15 mouse cellular contexts compared by ENCODE assay signal in the genomic region with DNA sequence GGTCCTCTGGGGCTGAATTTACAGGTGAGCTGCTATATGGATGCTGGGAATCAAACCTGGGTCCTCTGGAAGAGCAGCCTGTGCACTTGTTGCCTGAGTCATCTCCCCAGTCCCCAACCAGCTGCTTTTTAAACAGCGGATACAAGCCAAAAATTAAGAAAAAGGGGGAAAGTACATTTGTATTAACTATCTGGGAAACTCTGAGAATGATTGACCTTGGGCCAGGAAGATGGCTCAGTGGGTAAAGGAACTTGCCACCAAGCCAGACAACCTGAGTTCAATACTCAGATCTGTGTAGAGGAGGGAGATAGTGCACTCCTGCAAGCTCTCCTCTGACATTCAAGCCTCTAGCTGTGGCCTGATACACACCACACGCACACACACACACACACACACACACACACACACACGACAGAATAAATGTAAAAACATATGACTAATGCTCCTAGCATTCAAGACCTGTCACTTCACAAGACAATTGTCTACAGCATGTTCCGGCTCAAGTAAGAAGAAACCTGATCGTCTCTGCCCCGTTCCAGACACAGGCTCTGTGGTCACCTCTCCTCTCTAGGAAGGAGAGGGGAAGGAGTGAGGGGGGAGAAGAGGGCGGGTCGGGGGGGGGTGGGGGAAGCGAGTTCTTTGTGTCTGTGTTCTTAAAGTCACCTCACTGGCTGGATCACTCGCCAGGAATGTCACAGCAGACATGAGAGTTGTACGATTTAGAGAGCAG. TPM values are rescaled to one million over a fixed set of nuclear protein-coding genes. Genes with fewer than 3 reads are reported as not detected.
DNase-seq lines count a peak whose midpoint lies in the region; ATAC-seq and TF ChIP-seq lines count a peak whose summit lies in the region.
"Had no signal": no experiment of that assay in that cellular context is flagged by ENCODE, and none has a peak within 500 bp of the region (broad histone marks: within the 10 kb centered on the region; RNA-seq: fewer than 3 reads in every experiment).

No protein-coding gene starts in this region.

- no peak overlapping the region for H3K4me3 ChIP-seq in limb, embryonic 12.5 days (replicated peaks)
- H3K4me3 ChIP-seq in limb, embryonic 10.5 days = no peak overlapping the region
- no peak overlapping the region for H3K4me3 ChIP-seq in limb, embryonic 13.5 days
- no peak overlapping the region for H3K4me3 ChIP-seq in heart, adult 2 months
- H3K4me3 ChIP-seq: hindbrain, embryonic 13.5 days; midbrain, embryonic 15.5 days had no signal

- H3K4me1 ChIP-seq in limb, embryonic 12.5 days (replicated peaks) = peaks cover 33% of the 10 kb centered on the region
- peaks cover 41% of the 10 kb centered on the region for H3K4me1 ChIP-seq in limb, embryonic 10.5 days
- H3K4me1 ChIP-seq in limb, embryonic 13.5 days = peaks cover 19% of the 10 kb centered on the region
- no peaks in the 10 kb centered on the region for H3K4me1 ChIP-seq in heart, adult 2 months (ENCODE audit: control insufficient read depth, insufficient read depth, low read length)

- no peaks in the 10 kb centered on the region for H3K79me2 ChIP-seq in heart, adult 2 months (replicated peaks; ENCODE audit: control insufficient read depth, insufficient read depth, low read length)

- H3K27ac ChIP-seq in limb, embryonic 12.5 days = peak overlapping the region; percentile 24; the same call in 1 of the 2 replicates
- no peak overlapping the region for H3K27ac ChIP-seq in limb, embryonic 10.5 days
- no peak overlapping the region for H3K27ac ChIP-seq in limb, embryonic 13.5 days
- no peak overlapping the region for H3K27ac ChIP-seq in heart, adult 2 months
- H3K27ac ChIP-seq: hindbrain, embryonic 13.5 days; liver, embryonic 14.5 days; macrophage; midbrain, embryonic 15.5 days had no signal

- H3K9ac ChIP-seq in limb, embryonic 12.5 days (replicated peaks) = no peak overlapping the region
- H3K9ac ChIP-seq in limb, embryonic 13.5 days = no peak overlapping the region
- no peak overlapping the region for H3K9ac ChIP-seq in heart, adult 2 months (ENCODE audit: low read depth, low read length)
- H3K9ac ChIP-seq: hindbrain, embryonic 13.5 days; liver, embryonic 14.5 days; midbrain, embryonic 15.5 days had no signal

- no peaks in the 10 kb centered on the region for H3K36me3 ChIP-seq in limb, embryonic 12.5 days
- H3K36me3 ChIP-seq in limb, embryonic 10.5 days = no peaks in the 10 kb centered on the region
- no peaks in the 10 kb centered on the region for H3K36me3 ChIP-seq in limb, embryonic 13.5 days
- H3K36me3 ChIP-seq in heart, adult 2 months (ENCODE audit: control insufficient read depth, insufficient read depth, low read length) = no peaks in the 10 kb centered on the region
- H3K36me3 ChIP-seq: hindbrain, embryonic 13.5 days; midbrain, embryonic 15.5 days had no signal

- no peak for TF ChIP-seq POLR2A in heart, adult 2 months (IDR thresholded peaks at IDR 0.05; ENCODE audit: insufficient read depth, low read depth, low read length)

- WGBS in limb, embryonic 12.5 days = 28% methylated on average over 11 of the region's 11 CpGs
- 39% methylated on average over 11 of the region's 11 CpGs for WGBS in limb, embryonic 10.5 days
- 25% methylated on average over 11 of the region's 11 CpGs for WGBS in limb, embryonic 13.5 days
- whole genome bisulfite sequencing in heart, adult 2 months = 25% methylated on average over 11 of the region's 11 CpGs

- no peak for TF ChIP-seq EP300 in heart, adult 2 months (IDR thresholded peaks at IDR 0.05; ENCODE audit: insufficient read depth, low read depth, low read length)

- no peak overlapping the region for H3K4me2 ChIP-seq in limb, embryonic 12.5 days
- no peak overlapping the region for H3K4me2 ChIP-seq in limb, embryonic 13.5 days (replicated peaks)
- H3K4me2 ChIP-seq: hindbrain, embryonic 13.5 days; midbrain, embryonic 15.5 days had no signal

- ATAC-seq in limb, embryonic 12.5 days (ENCODE audit: insufficient number of reproducible peaks, insufficient read depth, low FRiP score, low TSS enrichment, low read depth) = no peak
- ATAC-seq in common myeloid progenitor, adult 5-6 weeks (replicated peaks; ENCODE audit: low read depth, poor library complexity, severe bottlenecking) = peak; percentile 20; the same call in 1 of the 2 replicates
- peak; percentile 46; the same call in 1 of the 2 replicates for ATAC-seq in limb, embryonic 13.5 days (ENCODE audit: low FRiP score, low read depth)
- ATAC-seq: intestine, postnatal 0 days; midbrain, embryonic 15.5 days had no signal

- intact Hi-C loops in heart, adult 2 months (cut with DNase I) = no loop called here

- H3K9me3 ChIP-seq in limb, embryonic 12.5 days = no peaks in the 10 kb centered on the region
- H3K9me3 ChIP-seq in limb, embryonic 10.5 days (replicated peaks) = no peaks in the 10 kb centered on the region
- no peaks in the 10 kb centered on the region for H3K9me3 ChIP-seq in limb, embryonic 13.5 days
- H3K9me3 ChIP-seq: hindbrain, embryonic 13.5 days; midbrain, embryonic 15.5 days had no signal

- TF ChIP-seq CTCF in heart, adult 2 months (IDR thresholded peaks at IDR 0.05) = no peak

- H3K27me3 ChIP-seq in limb, embryonic 12.5 days = peaks cover 58% of the 10 kb centered on the region
- peaks cover 61% of the 10 kb centered on the region for H3K27me3 ChIP-seq in limb, embryonic 10.5 days (ENCODE audit: low read depth, poor library complexity, severe bottlenecking)
- H3K27me3 ChIP-seq in limb, embryonic 13.5 days = peaks cover 51% of the 10 kb centered on the region
- H3K27me3 ChIP-seq in heart, adult 2 months (ENCODE audit: control insufficient read depth, insufficient read depth, low read length) = peaks cover 8% of the 10 kb centered on the region
- H3K27me3 ChIP-seq: midbrain, embryonic 15.5 days had no signal

- DNase-seq in limb, embryonic 10.5 days (ENCODE audit: low spot score) = no peak
- DNase-seq in 416B (ENCODE audit: low read depth) = peak; percentile 81
- DNase-seq in heart, adult 2 months = no peak
- DNase-seq in left cerebral cortex, adult 9 months (ENCODE audit: low spot score in 2 of 2) = no peak
- DNase-seq: cerebellum, adult 11 months; layer of hippocampus, adult 9-11 months; right cerebral cortex, postnatal 25 days had no signal

RNA-seq across cellular contexts. Expression of a gene that starts 35.2 kb away (rescaled TPM):
- polyA plus RNA-seq in limb, embryonic 12.5 days (2016; fragmentation: Nextera tagmentation; extraction: Ambion mirVana) = 9.7 and 11.2 TPM in 2 replicates
- polyA plus RNA-seq in limb, embryonic 10.5 days (2016; fragmentation: Nextera tagmentation; extraction: Ambion mirVana) = 6.9 and 7.7 TPM in 2 replicates
- 15.0 and 24.9 TPM in 2 replicates for total RNA-seq in common myeloid progenitor, adult 5-6 weeks (2017)
- polyA plus RNA-seq in limb, embryonic 13.5 days (2015; fragmentation: Nextera tagmentation; extraction: Ambion mirVana) = 17.2 and 17.5 TPM in 2 replicates
- 1 to 10 TPM in 1 of 2 experiments, under 1 TPM in 1; 0.55 to 1.6 TPM for total RNA-seq in heart, adult 2 months (2021)
- polyA plus RNA-seq in heart, adult 2 months (2012; rRNA removed) = 2.4 and 5.5 TPM in 2 replicates
- polyA plus RNA-seq: macrophage had no signal

RNA-seq across cellular contexts. Expression of a gene that starts 56.1 kb away (rescaled TPM):
- 6.3 and 7.1 TPM in 2 replicates for polyA plus RNA-seq in limb, embryonic 12.5 days (2016; fragmentation: Nextera tagmentation; extraction: Ambion mirVana)
- 3.0 and 4.6 TPM in 2 replicates for polyA plus RNA-seq in limb, embryonic 10.5 days (2016; fragmentation: Nextera tagmentation; extraction: Ambion mirVana)
- 0.15 and 0.64 TPM in 2 replicates for total RNA-seq in common myeloid progenitor, adult 5-6 weeks (2017)
- 11.0 and 12.6 TPM in 2 replicates for polyA plus RNA-seq in limb, embryonic 13.5 days (2015; fragmentation: Nextera tagmentation; extraction: Ambion mirVana)
- 1 to 10 TPM; 5.0 to 5.8 TPM for total RNA-seq in heart, adult 2 months (2021)
- polyA plus RNA-seq in heart, adult 2 months (2012; rRNA removed) = 3.8 and 4.4 TPM in 2 replicates
- polyA plus RNA-seq: macrophage had no signal
